Mouse (Mus musculus) megakaryocyte progenitor cell, adult 5-6 weeks (primary cell): Measurements from ENCODE around the gene Sh3gl2. TPM values are rescaled to one million over a fixed set of nuclear protein-coding genes. Genes with fewer than 3 reads are reported as not detected.

Experiments
- ATAC-seq: replicated peaks from 2 replicates; pipeline ENCODE4 v1.8.0; 2016; ENCODE audit warnings: mild to moderate bottlenecking, moderate TSS enrichment, inconsistent platforms; ENCODE audit not compliant: poor library complexity
- total RNA-seq, 2 experiments: library from RNA; stranded (forward) in 1 of 2; stranded (reverse) in 1 of 2; fragments of 157-497, 149-512 nt in 1 of 2; fragments of 200-1000 nt in 1 of 2; gene quantifications; 2 replicates each; pipeline versions ENCODE4 v1.2.3 to v1.2.4; 2015 to 2017

Gene Sh3gl2
- total RNA-seq, 2 experiments from 2014 or later: not detected

GRCm38 (mm10) chr4:85585426-85585825 is 380.5 kb downstream of the Sh3gl2 start:
- ATAC-seq: no peak

GRCm38 (mm10) chr4:85588928-85589327 is 384.0 kb downstream of the Sh3gl2 start:
- no peak for ATAC-seq

GRCm38 (mm10) chr4:85591037-85591436 is 386.1 kb downstream of the Sh3gl2 start:
- no peak for ATAC-seq

GRCm38 (mm10) chr4:85594159-85594558 is 389.2 kb downstream of the Sh3gl2 start:
- no peak for ATAC-seq

- ATAC-seq: no peak
Observed at GRCm38 (mm10) chr4:85613331-85613730, 408.4 kb downstream of the Sh3gl2 start.

- ATAC-seq: no peak
Observed at GRCm38 (mm10) chr4:85618746-85619145, 413.8 kb downstream of the Sh3gl2 start.

GRCm38 (mm10) chr4:85619261-85619660 is 414.3 kb downstream of the Sh3gl2 start:
- ATAC-seq: no peak

- ATAC-seq: no peak
Observed at GRCm38 (mm10) chr4:85629381-85629780, 424.5 kb downstream of the Sh3gl2 start.

GRCm38 (mm10) chr4:85669271-85669670 is 464.3 kb downstream of the Sh3gl2 start:
- no peak for ATAC-seq

- no peak for ATAC-seq
Observed at GRCm38 (mm10) chr4:85669735-85670134, 464.8 kb downstream of the Sh3gl2 start.

- ATAC-seq: no peak
Observed at GRCm38 (mm10) chr4:85672290-85672689, 467.4 kb downstream of the Sh3gl2 start.

- ATAC-seq: no peak
Observed at GRCm38 (mm10) chr4:85677621-85678020, 472.7 kb downstream of the Sh3gl2 start.

GRCm38 (mm10) chr4:85686160-85686559 is 481.2 kb downstream of the Sh3gl2 start:
- ATAC-seq: no peak
